Mouse (Mus musculus) thymus, adult 18-20 months (tissue): ENCODE data around the gene Mpc2.

Source experiments
- DNase-seq, 2 experiments: peaks; one replicate each; pipeline ENCODE4 v3.0.0; 2022; ENCODE audit warnings: mixed read lengths in 2 of 2

Mpc2 gene

GRCm38 (mm10) chr1:165460360-165460800, at the start of gene Mpc2, which contains the start of gene Dcaf6:
Gene Mpc2, plus strand, starts transcription at chr1:165460637.
Gene Dcaf6, minus strand, starts transcription at chr1:165460475.
- DNase-seq, result peak; percentile 99

- DNase-seq, result no peak
These were observed 39.0 kb upstream of the Mpc2 start for GRCm38 (mm10) chr1:165421357-165421915.

- DNase-seq, result no peak
These were observed 34.2 kb upstream of the Mpc2 start for GRCm38 (mm10) chr1:165426254-165426653.

- DNase-seq, result no peak
These were observed 27.6 kb upstream of the Mpc2 start for GRCm38 (mm10) chr1:165432883-165433282.

- no peak for DNase-seq
These were observed 22.0 kb upstream of the Mpc2 start for GRCm38 (mm10) chr1:165438289-165439021.

GRCm38 (mm10) chr1:165440788-165441187, 19.6 kb upstream of the Mpc2 start:
- DNase-seq, result no peak

- no peak for DNase-seq
These were observed 19.2 kb upstream of the Mpc2 start for GRCm38 (mm10) chr1:165441201-165441600.

- DNase-seq, result no peak
These were observed 18.7 kb upstream of the Mpc2 start for GRCm38 (mm10) chr1:165441719-165442118.

- no peak for DNase-seq
These were observed 1.4 kb upstream of the Mpc2 start for GRCm38 (mm10) chr1:165459041-165459502.

- DNase-seq, result peak in 1 of 2 experiments; percentile 48
These were observed 795 bp upstream of the Mpc2 start for GRCm38 (mm10) chr1:165459503-165460181.

GRCm38 (mm10) chr1:165460801-165461377, 452 bp downstream of the Mpc2 start:
- peak; percentile 100 for DNase-seq

GRCm38 (mm10) chr1:165461681-165462080, 1.2 kb downstream of the Mpc2 start:
- DNase-seq, result peak in 1 of 2 experiments; percentile 5

- DNase-seq, result no peak
These were observed 2.4 kb downstream of the Mpc2 start for GRCm38 (mm10) chr1:165462861-165463260.

GRCm38 (mm10) chr1:165464574-165464973, 4.1 kb downstream of the Mpc2 start:
- DNase-seq, result no peak

GRCm38 (mm10) chr1:165468971-165469370, 8.5 kb downstream of the Mpc2 start:
- DNase-seq, result no peak

- no peak for DNase-seq
These were observed 9.3 kb downstream of the Mpc2 start for GRCm38 (mm10) chr1:165469717-165470116.

- DNase-seq, result no peak
These were observed 11.1 kb downstream of the Mpc2 start for GRCm38 (mm10) chr1:165471490-165471889.

- no peak for DNase-seq
These were observed 24.3 kb downstream of the Mpc2 start, which contains the start of gene Adcy10 for GRCm38 (mm10) chr1:165484688-165485233. Gene Adcy10, plus strand, starts transcription at chr1:165485183.

GRCm38 (mm10) chr1:165486108-165486507, 25.7 kb downstream of the Mpc2 start:
- no peak for DNase-seq

GRCm38 (mm10) chr1:165489197-165489596, 28.8 kb downstream of the Mpc2 start:
- DNase-seq, result no peak

- DNase-seq, result no peak
These were observed 38.4 kb downstream of the Mpc2 start for GRCm38 (mm10) chr1:165498856-165499255.

GRCm38 (mm10) chr1:165503307-165504024, 43.0 kb downstream of the Mpc2 start:
- no peak for DNase-seq
